Mouse (Mus musculus): Measurements from ENCODE around the gene Aip. TPM values are rescaled to one million over a fixed set of nuclear protein-coding genes. Genes with fewer than 3 reads are reported as not detected.
A peak's percentile ranks its signal among the peaks of the same experiment; 100 is the strongest.

The Aip gene
- polyA plus RNA-seq (2015; fragmentation: Nextera tagmentation; extraction: Ambion mirVana): 83.2 and 84.2 TPM in 2 replicates

DNA sequence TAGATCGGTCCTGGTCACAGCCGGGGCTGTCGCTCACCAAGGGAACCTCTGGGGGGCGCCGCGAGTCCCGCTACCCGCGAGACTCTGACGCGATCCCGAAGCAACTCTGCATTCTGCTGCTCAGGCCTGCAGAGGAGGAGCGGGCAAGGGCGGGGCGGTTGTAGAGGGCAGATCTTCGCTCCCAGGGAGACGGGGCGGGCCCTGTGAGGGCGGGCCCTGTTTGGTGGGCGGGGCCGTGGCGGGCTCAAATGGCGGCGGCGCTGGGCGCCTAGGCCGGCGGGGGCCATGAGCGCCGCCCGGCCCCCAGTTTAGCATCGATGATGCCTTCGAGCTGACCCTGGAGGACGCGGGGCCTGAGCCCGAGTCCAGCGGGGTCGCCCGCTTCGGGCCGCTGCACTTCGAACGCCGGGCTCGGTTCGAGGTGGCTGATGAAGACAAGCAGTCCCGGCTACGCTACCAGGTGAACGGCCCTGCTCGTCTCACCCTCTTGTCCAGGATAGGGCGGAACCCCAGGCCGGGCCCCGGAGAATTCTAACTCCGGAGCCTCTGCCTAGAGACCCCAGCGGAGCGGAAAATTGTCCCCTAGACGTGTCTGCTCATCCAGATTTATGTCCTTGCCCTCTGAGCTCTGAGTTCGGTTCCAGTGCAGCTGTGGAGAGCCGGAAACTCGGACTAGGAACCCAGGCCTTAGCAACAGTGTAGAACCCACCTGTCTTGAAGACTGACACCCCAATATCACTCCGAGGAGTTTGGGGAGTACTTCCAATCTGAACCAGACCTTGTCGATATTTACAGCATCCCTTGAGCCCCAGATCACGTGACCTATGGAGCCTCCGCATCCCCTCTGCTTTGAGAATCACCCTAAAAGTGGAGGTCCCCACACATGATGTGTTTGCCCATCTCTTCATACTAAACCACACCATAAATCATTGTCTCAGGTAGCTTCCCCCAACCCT is at the start of gene Aip:
TSS of gene Aip (minus strand) at position 118 of the 956 bp plus-strand sequence.
- ATAC-seq (replicated peaks; ENCODE audit: low FRiP score, low read depth) (peak; percentile 94), DNase-seq (ENCODE audit: low spot score) (peak; percentile 100)
- no peaks in the 10 kb centered on the region for H3K27me3 ChIP-seq (ENCODE audit: insufficient read depth, low read length)
- TF ChIP-seq CTCF (IDR thresholded peaks at IDR 0.05; ENCODE audit: low read depth): peak; percentile 78
- under 1% methylated on average over 64 of the region's 64 CpGs for WGBS
- H3K36me3 ChIP-seq (ENCODE audit: insufficient read depth, low read length): peaks cover 11% of the 10 kb centered on the region
- peak within 1 kb of the TSS; percentile 77 for H3K4me3 ChIP-seq (replicated peaks; ENCODE audit: low read depth, low read length)
- H3K4me1 ChIP-seq (replicated peaks; ENCODE audit: insufficient read depth, low read length): peaks cover 14% of the 10 kb centered on the region; the same call in 1 of the 2 replicates
- no peaks in the 10 kb centered on the region for H3K9me3 ChIP-seq (replicated peaks; ENCODE audit: low read length)
- peak within 1 kb of the TSS; percentile 84 for H3K4me2 ChIP-seq (ENCODE audit: low read length)
- H3K9ac ChIP-seq (ENCODE audit: low read depth, low read length): peak within 1 kb of the TSS; percentile 91
- peak within 1 kb of the TSS; percentile 66 for H3K27ac ChIP-seq

DNA sequence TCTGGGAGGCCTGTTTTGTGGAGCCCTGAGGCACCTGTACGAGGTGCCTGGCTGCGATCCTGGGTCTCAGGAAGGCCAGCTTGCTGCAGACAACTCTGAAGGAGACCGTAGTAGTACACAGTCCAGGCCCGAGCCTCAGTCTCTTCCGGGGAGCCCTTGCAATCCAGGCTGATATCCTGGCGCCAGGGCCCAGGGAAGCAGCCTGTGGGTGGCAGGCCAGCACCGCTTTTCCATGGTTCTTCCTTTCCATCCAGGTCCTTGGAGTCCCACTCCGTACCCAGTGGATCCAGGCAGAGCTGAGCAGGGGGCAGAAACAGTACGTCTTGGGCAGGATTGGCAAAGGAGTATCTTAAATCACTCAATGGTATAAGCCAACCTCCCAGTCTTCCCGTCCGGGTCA is 47.3 kb upstream of the Aip start:
- TF ChIP-seq CTCF (IDR thresholded peaks at IDR 0.05; ENCODE audit: low read depth): peak; percentile 38
- Histone ChIP-seq H3K4me2 (ENCODE audit: low read length) (no peak overlapping the region), H3K36me3 (ENCODE audit: insufficient read depth, low read length) (no peaks in the 10 kb centered on the region), H3K27me3 (ENCODE audit: insufficient read depth, low read length) (0 out of 2 replicates have a peak, but pooled peaks cover 3% of the 10 kb centered on the region), H3K27ac (no peak overlapping the region), H3K9me3 (replicated peaks; ENCODE audit: low read length) (no peaks in the 10 kb centered on the region), H3K9ac (ENCODE audit: low read depth, low read length) (no peak overlapping the region), H3K4me1 (replicated peaks; ENCODE audit: insufficient read depth, low read length) (peaks cover 31% of the 10 kb centered on the region), H3K4me3 (replicated peaks; ENCODE audit: low read depth, low read length) (no peak overlapping the region)
- ATAC-seq (replicated peaks; ENCODE audit: low FRiP score, low read depth): no peak
- no peak for DNase-seq (ENCODE audit: low spot score)
- 55% methylated on average over 11 of the region's 11 CpGs for WGBS

DNA sequence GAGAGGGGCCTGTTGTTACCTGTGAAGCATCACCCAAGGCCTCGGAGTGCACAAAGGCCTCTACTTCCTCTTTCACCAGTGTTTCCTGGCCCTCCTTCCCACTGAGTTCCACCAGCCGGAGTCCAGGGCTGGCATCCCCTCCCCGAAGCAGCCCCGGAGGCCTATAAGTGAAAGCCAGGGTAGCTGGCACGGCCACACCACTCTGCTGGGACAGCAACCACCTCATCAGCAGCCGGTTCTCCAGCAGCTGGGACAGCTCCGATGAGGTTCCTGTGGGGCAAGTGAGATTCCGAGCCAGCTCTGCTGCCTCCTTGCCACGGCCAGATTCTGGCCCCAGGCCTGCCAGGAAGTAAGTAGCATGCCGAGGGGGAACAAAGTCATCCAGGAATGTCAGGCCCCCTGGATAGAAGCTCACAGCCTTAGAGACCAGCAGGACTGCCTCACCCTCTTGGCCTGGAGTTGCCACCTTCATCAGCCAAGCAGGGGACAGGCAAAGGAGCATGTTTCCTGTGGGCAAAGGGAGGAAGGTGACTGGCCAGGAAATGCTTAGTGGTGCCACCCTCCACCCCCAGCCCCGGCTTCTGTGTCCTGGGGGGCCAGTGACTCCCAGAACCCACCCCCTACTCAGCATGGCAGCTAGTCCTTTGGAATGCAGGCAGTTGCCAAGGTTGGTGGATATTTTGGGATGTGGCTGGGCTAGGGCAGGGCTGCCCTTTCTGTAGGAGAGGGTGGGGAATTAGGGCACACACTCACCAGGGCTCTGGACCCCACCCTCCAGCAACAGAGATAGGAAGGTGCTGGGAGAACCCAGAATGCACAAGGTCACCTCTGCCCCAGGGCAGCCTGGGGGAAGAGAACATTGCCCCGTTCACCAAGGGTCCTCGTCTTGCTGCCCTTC is 46.0 kb upstream of the Aip start:
- Histone ChIP-seq H3K4me2 (ENCODE audit: low read length) (no peak overlapping the region), H3K9me3 (replicated peaks; ENCODE audit: low read length) (no peaks in the 10 kb centered on the region), H3K9ac (ENCODE audit: low read depth, low read length) (no peak overlapping the region), H3K27ac (no peak overlapping the region; the same call in 1 of the 2 replicates), H3K36me3 (ENCODE audit: insufficient read depth, low read length) (no peaks in the 10 kb centered on the region), H3K27me3 (ENCODE audit: insufficient read depth, low read length) (0 out of 2 replicates have a peak, but pooled peaks cover under 1% of the 10 kb centered on the region), H3K4me3 (replicated peaks; ENCODE audit: low read depth, low read length) (no peak overlapping the region), H3K4me1 (replicated peaks; ENCODE audit: insufficient read depth, low read length) (peaks cover 31% of the 10 kb centered on the region)
- DNase-seq (ENCODE audit: low spot score) (no peak), ATAC-seq (replicated peaks; ENCODE audit: low FRiP score, low read depth) (no peak)
- TF ChIP-seq CTCF (IDR thresholded peaks at IDR 0.05; ENCODE audit: low read depth): no peak
- 60% methylated on average over 13 of the region's 13 CpGs for WGBS

DNA sequence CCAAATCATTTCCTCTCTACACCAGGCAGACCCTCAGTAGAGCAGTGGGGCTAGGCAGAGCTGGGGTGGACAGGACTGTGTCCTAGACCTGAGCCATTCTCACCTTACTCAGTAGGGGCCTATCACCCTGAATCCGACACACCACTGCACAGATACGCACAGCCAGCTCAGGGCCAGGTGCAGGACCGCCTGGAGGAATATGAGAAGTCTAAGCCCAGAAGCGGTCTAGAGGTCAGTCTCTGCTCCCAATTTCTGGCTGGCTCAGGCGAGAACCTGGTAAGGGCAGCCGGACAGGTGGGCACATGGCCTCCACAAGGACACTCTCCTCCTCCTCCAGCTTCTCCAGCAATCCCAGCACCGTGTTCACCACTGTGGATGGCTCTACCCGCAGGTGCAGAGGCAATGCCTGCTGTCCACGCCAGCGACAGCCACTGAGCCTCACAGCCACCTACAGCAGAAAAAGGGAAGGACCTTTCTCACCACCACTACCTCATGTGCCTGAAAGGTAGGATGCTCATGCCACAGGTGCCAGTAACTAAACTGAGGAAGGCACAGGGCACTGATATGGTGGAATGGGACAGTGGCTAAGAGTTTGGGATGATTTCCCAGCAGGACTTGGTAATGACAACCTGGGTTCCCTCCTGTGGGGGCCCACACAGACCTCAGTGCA is 45.2 kb upstream of the Aip start:
- WGBS: 78% methylated on average over 10 of the region's 10 CpGs
- H3K27ac ChIP-seq: no peak overlapping the region

DNA sequence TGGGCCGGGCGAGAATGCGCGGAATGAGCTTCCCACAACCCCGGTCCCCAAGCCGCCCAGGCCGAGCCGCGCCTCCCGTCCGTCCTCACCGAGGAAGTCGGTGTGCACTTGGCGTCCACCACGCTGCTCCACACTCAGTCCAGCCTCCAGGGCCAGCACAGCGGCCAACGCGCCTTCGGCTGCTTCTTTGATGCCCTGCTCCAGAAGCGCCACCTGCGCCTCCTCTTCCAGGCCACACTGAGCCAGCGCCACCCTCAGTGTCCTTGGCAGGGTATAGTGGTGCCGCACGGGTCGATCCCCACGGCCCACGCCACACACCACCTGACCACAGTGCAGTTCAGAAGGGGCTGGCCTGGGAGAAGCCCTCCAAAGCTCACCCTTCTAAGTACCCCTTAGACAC is 44.2 kb upstream of the Aip start:
- no peaks in the 10 kb centered on the region for H3K27me3 ChIP-seq (ENCODE audit: insufficient read depth, low read length)
- peaks cover 22% of the 10 kb centered on the region for H3K4me1 ChIP-seq (replicated peaks; ENCODE audit: insufficient read depth, low read length)
- ATAC-seq (replicated peaks; ENCODE audit: low FRiP score, low read depth) (peak; percentile 29), DNase-seq (ENCODE audit: low spot score) (no peak)
- H3K36me3 ChIP-seq (ENCODE audit: insufficient read depth, low read length): no peaks in the 10 kb centered on the region
- H3K9me3 ChIP-seq (replicated peaks; ENCODE audit: low read length): no peaks in the 10 kb centered on the region
- H3K27ac ChIP-seq: peak overlapping the region; percentile 81
- H3K4me3 ChIP-seq (replicated peaks; ENCODE audit: low read depth, low read length): peak overlapping the region; percentile 29
- 8% methylated on average over 27 of the region's 27 CpGs for WGBS
- H3K4me2 ChIP-seq (ENCODE audit: low read length): peak overlapping the region; percentile 61
- H3K9ac ChIP-seq (ENCODE audit: low read depth, low read length): peak overlapping the region; percentile 71
- TF ChIP-seq CTCF (IDR thresholded peaks at IDR 0.05; ENCODE audit: low read depth): no peak

More for the DNA sequence above, 45.2 kb upstream of the Aip start:
- no peak overlapping the region for H3K4me3 ChIP-seq (replicated peaks; ENCODE audit: low read depth, low read length)
- H3K9me3 ChIP-seq (replicated peaks; ENCODE audit: low read length): no peaks in the 10 kb centered on the region
- ATAC-seq (replicated peaks; ENCODE audit: low FRiP score, low read depth) (no peak), DNase-seq (ENCODE audit: low spot score) (no peak)
- H3K4me2 ChIP-seq (ENCODE audit: low read length): no peak overlapping the region
- peaks cover 30% of the 10 kb centered on the region for H3K4me1 ChIP-seq (replicated peaks; ENCODE audit: insufficient read depth, low read length)
- H3K9ac ChIP-seq (ENCODE audit: low read depth, low read length): no peak overlapping the region
- no peaks in the 10 kb centered on the region for H3K27me3 ChIP-seq (ENCODE audit: insufficient read depth, low read length)
- no peaks in the 10 kb centered on the region for H3K36me3 ChIP-seq (ENCODE audit: insufficient read depth, low read length)
- TF ChIP-seq CTCF (IDR thresholded peaks at IDR 0.05; ENCODE audit: low read depth): no peak

Data from kidney, postnatal 0 days (tissue).